Comparison of ENCODE assay signal across 21 mouse cellular contexts in the genomic region with DNA sequence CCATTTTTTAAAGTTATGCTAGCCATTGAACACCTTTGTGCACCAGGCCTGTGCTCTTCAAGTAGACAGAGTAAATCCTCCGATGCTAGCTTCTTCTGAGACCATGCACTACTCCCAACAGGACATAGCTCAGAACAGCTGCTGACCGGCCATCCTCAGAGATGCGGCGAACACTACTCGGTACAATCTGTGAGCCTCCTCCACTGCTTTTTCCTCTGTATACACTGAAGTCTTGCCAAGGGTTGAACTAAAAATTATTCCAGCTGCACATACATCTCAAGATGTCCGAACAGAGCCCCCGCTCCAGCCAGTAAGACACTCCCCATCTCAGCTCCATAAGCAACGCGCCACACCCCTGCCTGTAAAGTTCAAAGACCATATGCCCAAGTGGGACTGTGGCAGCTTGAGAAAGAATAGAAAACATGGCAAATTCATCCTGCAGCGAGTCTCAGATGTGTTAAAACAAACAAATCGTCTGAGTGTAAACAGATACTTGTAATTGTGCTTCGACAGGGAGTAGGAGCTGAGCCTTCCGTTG. TPM values are rescaled to one million over a fixed set of nuclear protein-coding genes. Genes with fewer than 3 reads are reported as not detected.
DNase-seq lines count a peak whose midpoint lies in the region; ATAC-seq and TF ChIP-seq lines count a peak whose summit lies in the region.
"Had no signal": no experiment of that assay in that cellular context is flagged by ENCODE, and none has a peak within 500 bp of the region (broad histone marks: within the 10 kb centered on the region; RNA-seq: fewer than 3 reads in every experiment).

No protein-coding gene starts in this region.

- DNase-seq in limb, embryonic 14.5 days (ENCODE audit: low spot score), result no peak
- no peak for DNase-seq in limb, embryonic 10.5 days (ENCODE audit: low spot score)
- DNase-seq in urinary bladder, postnatal 25 days (ENCODE audit: low spot score), result no peak
- DNase-seq: adrenal gland, postnatal 25 days; cerebellum, adult 11-12 months; cerebellum, postnatal 14 days; heart, adult 11 months; retina, postnatal 1 day; thymus, postnatal 36 days had no signal

- H3K27me3 ChIP-seq in heart, embryonic 15.5 days, result no peaks in the 10 kb centered on the region
- H3K27me3 ChIP-seq in heart, embryonic 11.5 days (ENCODE audit: control insufficient read depth, insufficient read depth, low read length), result no peaks in the 10 kb centered on the region
- no peaks in the 10 kb centered on the region for H3K27me3 ChIP-seq in limb, embryonic 14.5 days (ENCODE audit: control insufficient read depth, insufficient read depth, low read length)
- 0 out of 2 replicates have a peak, but pooled peaks cover 4% of the 10 kb centered on the region for H3K27me3 ChIP-seq in limb, embryonic 10.5 days (ENCODE audit: low read depth, poor library complexity, severe bottlenecking)
- H3K27me3 ChIP-seq in intestine, embryonic 15.5 days (replicated peaks), result no peaks in the 10 kb centered on the region
- no peaks in the 10 kb centered on the region for H3K27me3 ChIP-seq in stomach, embryonic 16.5 days (ENCODE audit: control insufficient read depth, insufficient read depth, low read length)
- H3K27me3 ChIP-seq: CH12.LX; hindbrain, embryonic 13.5 days; limb, embryonic 13.5 days had no signal

- H3K36me3 ChIP-seq in heart, embryonic 15.5 days, result no peaks in the 10 kb centered on the region
- no peaks in the 10 kb centered on the region for H3K36me3 ChIP-seq in heart, embryonic 11.5 days (ENCODE audit: control insufficient read depth, insufficient read depth, low read length)
- no peaks in the 10 kb centered on the region for H3K36me3 ChIP-seq in limb, embryonic 14.5 days (ENCODE audit: control insufficient read depth, insufficient read depth, low read length)
- no peaks in the 10 kb centered on the region for H3K36me3 ChIP-seq in limb, embryonic 10.5 days
- H3K36me3 ChIP-seq in intestine, embryonic 15.5 days, result no peaks in the 10 kb centered on the region
- H3K36me3 ChIP-seq in stomach, embryonic 16.5 days (ENCODE audit: control insufficient read depth, insufficient read depth, low read length), result no peaks in the 10 kb centered on the region
- H3K36me3 ChIP-seq: hindbrain, embryonic 13.5 days; limb, embryonic 13.5 days had no signal

- peaks cover 2% of the 10 kb centered on the region for H3K4me1 ChIP-seq in heart, embryonic 15.5 days (replicated peaks)
- peaks cover 4% of the 10 kb centered on the region; the same call in 1 of the 2 replicates for H3K4me1 ChIP-seq in heart, embryonic 11.5 days (ENCODE audit: control insufficient read depth, insufficient read depth, low read length)
- H3K4me1 ChIP-seq in limb, embryonic 14.5 days (ENCODE audit: control insufficient read depth, insufficient read depth, low read length), result no peaks in the 10 kb centered on the region
- H3K4me1 ChIP-seq in limb, embryonic 10.5 days, result peaks cover 31% of the 10 kb centered on the region
- peaks cover 32% of the 10 kb centered on the region for H3K4me1 ChIP-seq in intestine, embryonic 15.5 days (replicated peaks)
- H3K4me1 ChIP-seq in stomach, embryonic 16.5 days (ENCODE audit: control insufficient read depth, insufficient read depth, low read length), result peaks cover 39% of the 10 kb centered on the region

- no peak for TF ChIP-seq POLR2A in limb, embryonic 14.5 days (IDR thresholded peaks at IDR 0.05; ENCODE audit: borderline replicate concordance, extremely low read depth, insufficient read depth, insufficient read length)

- no peaks in the 10 kb centered on the region for H3K9me3 ChIP-seq in heart, embryonic 15.5 days (replicated peaks)
- no peaks in the 10 kb centered on the region for H3K9me3 ChIP-seq in heart, embryonic 11.5 days (replicated peaks; ENCODE audit: control insufficient read depth, low read length)
- H3K9me3 ChIP-seq in limb, embryonic 14.5 days (ENCODE audit: control insufficient read depth, low read length), result no peaks in the 10 kb centered on the region
- H3K9me3 ChIP-seq in limb, embryonic 10.5 days (replicated peaks), result no peaks in the 10 kb centered on the region
- no peaks in the 10 kb centered on the region for H3K9me3 ChIP-seq in intestine, embryonic 15.5 days
- no peaks in the 10 kb centered on the region for H3K9me3 ChIP-seq in stomach, embryonic 16.5 days (replicated peaks; ENCODE audit: control insufficient read depth, low read length)
- H3K9me3 ChIP-seq: hindbrain, embryonic 13.5 days; limb, embryonic 13.5 days had no signal

- ATAC-seq in heart, embryonic 15.5 days (replicated peaks; ENCODE audit: insufficient number of reproducible peaks, insufficient read depth, low FRiP score, low read depth), result no peak
- ATAC-seq in heart, embryonic 11.5 days (replicated peaks; ENCODE audit: insufficient number of reproducible peaks, low FRiP score, low TSS enrichment), result no peak
- ATAC-seq in limb, embryonic 14.5 days (ENCODE audit: low FRiP score, low read depth), result 0 out of 2 replicates have a peak, but pooled peaks have one; percentile 34
- peak; percentile 61 for ATAC-seq in intestine, embryonic 15.5 days
- peak; percentile 45; the same call in 1 of the 2 replicates for ATAC-seq in stomach, embryonic 16.5 days (ENCODE audit: insufficient read depth, low FRiP score)
- ATAC-seq: forebrain, embryonic 16.5 days; inflammation-experienced regulatory T-cells, adult 6 months had no signal

- peak overlapping the region; percentile 8; the same call in 1 of the 2 replicates for H3K27ac ChIP-seq in heart, embryonic 15.5 days
- no peak overlapping the region for H3K27ac ChIP-seq in heart, embryonic 11.5 days (ENCODE audit: low read depth, low read length)
- no peak overlapping the region for H3K27ac ChIP-seq in limb, embryonic 14.5 days (replicated peaks; ENCODE audit: low read depth, low read length)
- H3K27ac ChIP-seq in limb, embryonic 10.5 days, result no peak overlapping the region
- peak overlapping the region; percentile 49 for H3K27ac ChIP-seq in intestine, embryonic 15.5 days
- H3K27ac ChIP-seq in stomach, embryonic 16.5 days (ENCODE audit: low read length), result peak overlapping the region; percentile 80
- H3K27ac ChIP-seq: hindbrain, embryonic 13.5 days; limb, embryonic 13.5 days; liver, embryonic 14.5 days; macrophage had no signal

- WGBS in heart, embryonic 15.5 days, result 65% methylated on average over 13 of the region's 13 CpGs
- WGBS in heart, embryonic 11.5 days (ENCODE audit: insufficient replicate concordance), result 71% methylated on average over 13 of the region's 13 CpGs
- WGBS in limb, embryonic 14.5 days, result 59% methylated on average over 13 of the region's 13 CpGs
- 66% methylated on average over 13 of the region's 13 CpGs for WGBS in limb, embryonic 10.5 days
- WGBS in intestine, embryonic 15.5 days, result 40% methylated on average over 13 of the region's 13 CpGs
- WGBS in stomach, embryonic 16.5 days, result 29% methylated on average over 13 of the region's 13 CpGs

- H3K4me2 ChIP-seq in heart, embryonic 15.5 days, result no peak overlapping the region
- no peak overlapping the region for H3K4me2 ChIP-seq in heart, embryonic 11.5 days
- no peak overlapping the region for H3K4me2 ChIP-seq in limb, embryonic 14.5 days (replicated peaks; ENCODE audit: low read depth, low read length, severe bottlenecking)
- H3K4me2 ChIP-seq in intestine, embryonic 15.5 days (replicated peaks), result peak overlapping the region; percentile 34
- H3K4me2 ChIP-seq in stomach, embryonic 16.5 days (ENCODE audit: low read depth, low read length), result peak overlapping the region; percentile 23; the same call in 1 of the 2 replicates
- H3K4me2 ChIP-seq: hindbrain, embryonic 13.5 days; limb, embryonic 13.5 days; midbrain, embryonic 11.5 days had no signal

- no peak overlapping the region for H3K4me3 ChIP-seq in heart, embryonic 15.5 days
- H3K4me3 ChIP-seq in heart, embryonic 11.5 days (ENCODE audit: low read depth, low read length), result no peak overlapping the region
- no peak overlapping the region for H3K4me3 ChIP-seq in limb, embryonic 14.5 days (replicated peaks; ENCODE audit: low read length)
- no peak overlapping the region for H3K4me3 ChIP-seq in limb, embryonic 10.5 days
- no peak overlapping the region for H3K4me3 ChIP-seq in intestine, embryonic 15.5 days (replicated peaks)
- H3K4me3 ChIP-seq in stomach, embryonic 16.5 days (replicated peaks; ENCODE audit: low read length), result no peak overlapping the region
- H3K4me3 ChIP-seq: hindbrain, embryonic 13.5 days; limb, embryonic 13.5 days had no signal

- no peak overlapping the region for H3K9ac ChIP-seq in heart, embryonic 15.5 days
- H3K9ac ChIP-seq in heart, embryonic 11.5 days (ENCODE audit: low read depth, low read length), result no peak overlapping the region
- H3K9ac ChIP-seq in limb, embryonic 14.5 days (ENCODE audit: low read depth, low read length, severe bottlenecking), result no peak overlapping the region
- no peak overlapping the region for H3K9ac ChIP-seq in intestine, embryonic 15.5 days
- 0 out of 2 replicates have a peak overlapping the region, but pooled peaks have one; percentile 29 for H3K9ac ChIP-seq in stomach, embryonic 16.5 days (ENCODE audit: low read length)
- H3K9ac ChIP-seq: hindbrain, embryonic 13.5 days; limb, embryonic 13.5 days; liver, embryonic 14.5 days had no signal

RNA-seq across cellular contexts. Expression of gene Errfi1, which starts 37.2 kb away (rescaled TPM):
- 10.7 and 15.3 TPM in 2 replicates for polyA plus RNA-seq in heart, embryonic 15.5 days (2015; fragmentation: Nextera tagmentation; extraction: Ambion mirVana)
- 17.0 and 20.7 TPM in 2 replicates for polyA plus RNA-seq in heart, embryonic 11.5 days (2014; fragmentation: Nextera tagmentation; extraction: Ambion mirVana)
- polyA plus RNA-seq in limb, embryonic 14.5 days (2012; rRNA removed), result 20.2 and 22.3 TPM in 2 replicates
- polyA plus RNA-seq in limb, embryonic 14.5 days (2014; fragmentation: Nextera tagmentation; extraction: Ambion mirVana), result 23.9 and 27.2 TPM in 2 replicates
- 25.2 and 25.9 TPM in 2 replicates for polyA plus RNA-seq in limb, embryonic 10.5 days (2016; fragmentation: Nextera tagmentation; extraction: Ambion mirVana)
- 27.8 and 28.1 TPM in 2 replicates for polyA plus RNA-seq in intestine, embryonic 15.5 days (2015; fragmentation: Nextera tagmentation; extraction: Ambion mirVana)
- 29.4 and 30.8 TPM in 2 replicates for polyA plus RNA-seq in stomach, embryonic 16.5 days (2015; fragmentation: Nextera tagmentation; extraction: Ambion mirVana)

Comparison
In these comparisons a context has a peak if more than half of its experiments do, and no peak if none do; other contexts are left out.
1. H3K27ac ChIP-seq: peak in heart, embryonic 15.5 days (single experiment), intestine, embryonic 15.5 days (single experiment) and stomach, embryonic 16.5 days (single experiment); none in heart, embryonic 11.5 days (single experiment), limb, embryonic 14.5 days (single experiment) and limb, embryonic 10.5 days (single experiment).
2. ATAC-seq: peak in limb, embryonic 14.5 days (single experiment), intestine, embryonic 15.5 days (single experiment) and stomach, embryonic 16.5 days (single experiment); none in heart, embryonic 15.5 days (single experiment) and heart, embryonic 11.5 days (single experiment).
3. H3K4me2 ChIP-seq: peak in intestine, embryonic 15.5 days (single experiment) and stomach, embryonic 16.5 days (single experiment); none in heart, embryonic 15.5 days (single experiment), heart, embryonic 11.5 days (single experiment) and limb, embryonic 14.5 days (single experiment).